Mouse (Mus musculus): ENCODE measurements around the gene Atp1b1.

Atp1b1 gene

GRCm38 (mm10) chr1:164440230-164440629 lies 17.9 kb downstream of the Atp1b1 start:
- no peak for DNase-seq

- DNase-seq: no peak
Observed at GRCm38 (mm10) chr1:164436749-164437148, 21.4 kb downstream of the Atp1b1 start.

DNA sequence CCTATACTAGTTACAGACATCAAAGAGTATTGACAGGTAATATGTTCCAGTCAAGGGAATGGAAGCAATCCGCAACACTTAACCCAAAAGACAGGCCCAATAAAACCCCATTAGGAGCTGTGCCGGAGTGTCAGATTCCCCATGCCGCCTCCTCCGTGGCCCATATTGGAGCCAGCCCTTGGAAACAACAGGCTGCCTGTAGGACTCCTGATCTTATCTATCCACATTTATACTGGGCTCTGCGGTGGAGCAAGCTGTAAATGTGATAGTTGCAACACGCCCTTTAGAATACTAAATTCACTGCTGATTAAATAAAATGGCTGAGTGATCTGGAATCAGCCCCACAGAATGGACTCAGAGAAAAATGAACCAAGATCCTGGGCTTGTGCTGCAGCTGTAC lies 24.1 kb downstream of the Atp1b1 start:
- DNase-seq: no peak

- DNase-seq: no peak
Observed at GRCm38 (mm10) chr1:164432649-164433048, 25.5 kb downstream of the Atp1b1 start.

- no peak for DNase-seq
Observed at GRCm38 (mm10) chr1:164428644-164429043, 29.5 kb downstream of the Atp1b1 start.

DNA sequence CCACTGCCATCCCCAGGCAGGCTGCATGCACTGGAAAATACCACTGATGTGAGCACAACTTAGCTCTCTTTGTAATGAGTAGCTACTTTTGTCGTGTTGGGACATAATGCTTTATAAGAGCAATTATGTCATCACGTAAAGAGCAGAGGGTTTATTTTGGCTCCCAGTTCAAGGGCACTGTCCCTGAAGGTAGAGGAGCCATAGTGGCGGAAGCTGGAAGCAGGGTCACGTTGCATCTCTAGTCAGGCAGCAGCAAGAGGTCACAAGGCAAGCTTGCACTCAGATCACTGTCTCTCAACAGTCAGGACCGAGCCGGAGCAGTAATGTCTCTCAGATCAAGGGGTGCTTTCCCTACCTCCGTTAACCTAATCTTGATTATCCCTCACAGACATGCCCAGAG lies 30.4 kb downstream of the Atp1b1 start:
- DNase-seq: no peak

- no peak for DNase-seq
Observed at GRCm38 (mm10) chr1:164426227-164426626, 31.9 kb downstream of the Atp1b1 start.

DNA sequence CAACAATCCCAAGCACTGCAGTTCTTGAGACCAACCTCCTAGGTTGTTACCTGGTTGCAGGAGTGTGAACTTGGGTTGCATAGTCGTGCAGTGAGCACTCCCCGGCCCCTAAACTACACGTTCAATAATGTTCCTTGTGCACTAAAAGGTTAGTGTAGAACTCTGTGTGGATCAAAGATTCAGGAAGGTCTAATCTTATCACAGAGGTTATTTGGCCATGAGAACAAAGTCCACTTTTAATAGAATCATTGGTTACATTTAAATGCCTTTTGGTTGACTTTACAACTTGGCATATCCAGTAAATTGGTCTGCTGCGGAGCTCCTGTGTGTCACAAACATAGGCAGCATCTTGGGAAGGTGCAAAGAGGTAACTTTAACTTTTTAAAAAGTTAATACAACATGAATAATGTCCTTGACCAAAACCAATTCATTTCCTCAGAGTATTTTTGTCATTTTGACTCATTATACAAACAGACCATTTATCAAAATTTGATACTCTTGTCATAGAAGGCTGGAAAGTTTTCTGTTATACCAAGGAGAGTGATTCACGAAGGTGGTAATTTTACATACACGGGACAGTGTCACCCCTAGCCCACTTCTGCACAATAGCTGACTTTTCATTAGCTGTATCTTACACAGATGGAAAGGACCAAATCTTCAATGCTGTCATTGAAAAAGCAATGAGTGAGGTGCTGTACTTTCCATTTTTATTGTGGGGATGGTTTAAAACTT lies 37.4 kb downstream of the Atp1b1 start:
- DNase-seq: no peak

DNA sequence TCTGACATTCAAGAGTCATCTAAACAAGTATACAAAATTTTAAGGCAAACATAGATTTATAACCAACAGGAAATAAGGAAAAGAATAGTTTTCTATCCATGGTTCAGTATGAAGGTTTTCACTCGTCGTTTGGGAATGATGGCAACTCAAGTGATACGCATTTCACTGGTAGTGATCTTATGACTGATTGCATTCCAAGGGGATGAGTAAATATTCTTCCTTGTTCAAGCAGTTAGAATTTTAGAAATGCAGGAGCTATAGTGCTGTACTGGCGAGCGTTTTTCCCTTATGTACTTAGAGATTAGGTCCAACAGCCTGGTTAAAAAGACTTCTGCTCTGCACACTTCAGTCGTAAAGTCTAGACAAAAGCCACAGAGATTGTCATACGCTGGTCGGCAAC lies 38.8 kb downstream of the Atp1b1 start:
- DNase-seq: no peak

DNA sequence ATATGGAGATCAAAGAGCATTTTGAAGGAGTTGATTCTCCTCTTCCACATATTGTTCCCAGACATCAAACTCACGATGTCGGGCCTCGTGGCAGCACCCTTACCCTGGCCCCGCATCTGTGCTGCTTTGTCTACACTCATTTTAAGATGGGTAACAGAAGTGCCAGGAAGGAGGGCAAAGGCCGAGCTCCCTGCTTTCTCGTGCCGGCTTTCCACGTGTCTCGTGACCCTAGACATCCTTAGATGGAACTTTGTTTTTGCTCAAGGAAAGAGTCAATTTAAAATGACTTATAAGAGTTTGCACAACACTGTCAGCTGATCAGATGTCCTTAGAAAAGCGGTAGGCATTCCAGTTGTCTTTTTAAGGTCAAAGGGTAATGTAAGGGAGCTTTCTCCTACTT lies 39.8 kb downstream of the Atp1b1 start:
- peak; percentile 80 to 84 for DNase-seq

DNA sequence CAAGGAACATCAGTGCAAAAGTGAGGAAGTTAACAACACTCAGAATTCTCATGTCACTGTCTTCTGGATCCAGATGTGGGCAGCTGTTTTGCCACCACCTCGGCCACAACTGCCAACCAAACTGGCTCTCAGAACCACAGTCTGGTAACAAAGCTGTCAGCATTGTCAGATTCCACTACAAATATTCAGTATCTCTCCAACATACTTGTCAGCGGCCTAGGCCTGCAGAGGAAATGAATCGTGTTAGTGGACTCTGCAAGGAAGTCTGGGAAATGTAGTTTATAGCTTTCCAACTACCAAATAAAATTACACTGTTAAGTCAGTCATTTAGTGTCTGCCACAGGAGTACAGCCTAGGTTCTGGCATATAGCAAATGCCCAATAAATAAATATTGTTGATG lies 40.6 kb downstream of the Atp1b1 start:
- DNase-seq: no peak

DNA sequence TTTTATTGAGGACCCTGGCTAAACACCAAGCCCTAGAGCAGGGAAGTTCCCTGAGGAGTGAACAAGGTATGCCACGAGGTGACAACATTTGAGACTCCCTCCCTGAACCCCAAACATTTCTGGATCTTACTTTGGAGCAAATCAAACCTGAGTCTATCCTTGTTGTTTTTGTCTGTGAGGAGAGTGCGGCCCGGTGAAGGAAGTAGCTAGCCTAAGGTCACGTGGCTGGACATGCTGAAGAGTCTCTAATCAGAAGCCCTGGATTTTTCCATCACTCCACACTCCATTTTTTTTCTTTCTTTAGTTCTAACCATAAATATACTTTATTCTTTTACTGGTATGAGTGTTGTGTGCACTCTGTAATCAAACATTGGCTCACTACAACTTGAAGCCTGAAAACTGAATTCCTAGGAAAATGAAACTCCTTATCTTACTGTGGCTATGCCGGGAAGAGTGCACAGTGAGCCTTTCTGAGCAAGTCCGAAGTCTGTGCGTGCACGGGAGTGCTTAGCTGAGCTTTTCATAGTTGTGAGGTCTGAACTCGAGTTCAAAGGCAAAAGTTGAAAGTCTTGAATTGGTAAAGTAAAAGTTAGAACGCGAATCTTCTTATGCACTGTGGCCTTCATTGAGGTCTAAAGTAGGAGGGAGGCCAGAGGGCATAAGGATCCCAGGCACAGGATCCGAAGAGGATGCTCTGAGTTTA lies 41.3 kb downstream of the Atp1b1 start:
- DNase-seq: peak; percentile 70 to 71

DNA sequence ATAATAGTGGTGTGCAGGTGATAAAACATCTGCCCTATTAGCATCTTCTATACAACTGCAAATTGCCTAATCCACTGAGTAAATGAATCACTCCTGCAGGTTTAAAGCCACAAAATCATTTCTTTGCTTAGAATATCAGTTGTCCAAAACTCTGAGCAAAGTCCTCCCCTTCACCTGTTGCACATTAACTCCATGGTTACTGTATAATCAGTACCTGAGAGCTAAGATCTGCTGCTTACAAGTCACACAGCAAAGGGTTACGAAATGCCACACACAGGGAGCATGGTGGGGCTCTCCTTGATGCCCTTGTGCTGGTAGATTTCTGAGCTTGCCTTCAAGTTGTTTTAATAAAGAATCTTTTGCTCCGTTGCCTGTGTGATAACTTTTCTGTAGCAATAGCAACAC lies 42.8 kb downstream of the Atp1b1 start:
- DNase-seq: peak; percentile 83 to 92

GRCm38 (mm10) chr1:164413608-164414007 lies 44.5 kb downstream of the Atp1b1 start:
- no peak for DNase-seq

GRCm38 (mm10) chr1:164412906-164413305 lies 45.2 kb downstream of the Atp1b1 start:
- no peak for DNase-seq

GRCm38 (mm10) chr1:164411306-164411705 lies 46.8 kb downstream of the Atp1b1 start:
- peak; percentile 73 to 90 for DNase-seq

- DNase-seq: no peak
Observed at GRCm38 (mm10) chr1:164408655-164409054, 49.5 kb downstream of the Atp1b1 start.

DNA sequence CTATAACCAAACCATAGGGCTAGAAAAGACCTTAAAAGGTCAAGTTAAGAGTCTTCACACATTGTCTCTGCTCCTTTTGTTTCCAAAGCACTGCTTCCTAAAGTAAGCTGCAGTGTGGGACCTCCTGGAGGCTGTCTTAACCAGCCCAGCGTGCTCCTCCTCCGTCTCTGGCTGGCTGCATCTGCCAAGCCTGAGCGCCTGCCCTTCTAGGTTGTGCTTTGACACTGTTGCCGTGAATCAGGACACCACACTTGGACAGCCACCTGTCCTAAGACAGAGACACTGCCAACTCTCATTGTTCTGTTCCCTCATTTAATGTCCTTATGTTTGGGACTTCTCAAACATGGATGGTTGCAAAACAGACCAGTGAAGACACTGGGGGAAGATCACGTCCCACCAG lies 51.6 kb downstream of the Atp1b1 start:
- no peak for DNase-seq

DNA sequence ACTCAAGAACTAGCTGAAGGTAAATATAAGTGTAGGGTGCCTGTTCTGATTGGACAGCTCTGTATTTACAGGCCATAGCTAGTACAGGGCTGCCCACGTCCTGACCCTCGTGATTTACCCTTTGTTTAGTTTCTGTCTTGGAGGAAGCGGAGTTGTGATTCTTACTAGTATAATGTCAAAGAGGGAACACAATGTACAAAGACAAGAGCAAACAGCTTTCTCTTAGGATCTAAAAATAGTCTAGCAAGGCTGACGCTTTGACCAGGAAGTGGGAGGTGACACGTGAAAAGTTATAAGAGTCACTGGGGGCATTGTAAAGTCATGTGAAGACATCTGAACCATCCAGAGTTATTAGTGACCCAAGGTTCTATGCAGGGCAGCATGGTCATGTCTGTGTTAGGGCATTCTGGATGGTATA lies 52.8 kb downstream of the Atp1b1 start:
- no peak for DNase-seq

DNA sequence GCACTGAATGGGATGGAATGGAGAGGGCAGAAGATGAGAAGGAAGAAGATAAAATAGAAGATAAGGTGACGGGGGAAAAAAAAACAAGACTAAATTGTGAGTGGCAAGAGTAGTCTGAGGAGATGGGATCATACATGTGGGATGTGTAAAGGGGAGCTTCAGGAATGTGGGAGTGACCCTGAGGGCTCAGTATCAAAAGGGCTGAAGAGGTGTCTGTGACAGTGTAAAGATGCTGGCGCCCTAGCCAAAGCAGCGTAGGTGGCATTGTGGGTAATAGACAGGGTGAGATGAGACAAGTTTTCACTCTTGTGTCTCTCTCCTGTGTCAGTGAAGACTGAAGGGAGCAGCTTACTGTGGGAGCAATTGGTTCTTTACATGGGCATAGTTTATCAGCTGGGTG lies 58.6 kb downstream of the Atp1b1 start:
- DNase-seq: no peak

- DNase-seq: no peak
Observed at GRCm38 (mm10) chr1:164397672-164398071, 60.5 kb downstream of the Atp1b1 start.

DNA sequence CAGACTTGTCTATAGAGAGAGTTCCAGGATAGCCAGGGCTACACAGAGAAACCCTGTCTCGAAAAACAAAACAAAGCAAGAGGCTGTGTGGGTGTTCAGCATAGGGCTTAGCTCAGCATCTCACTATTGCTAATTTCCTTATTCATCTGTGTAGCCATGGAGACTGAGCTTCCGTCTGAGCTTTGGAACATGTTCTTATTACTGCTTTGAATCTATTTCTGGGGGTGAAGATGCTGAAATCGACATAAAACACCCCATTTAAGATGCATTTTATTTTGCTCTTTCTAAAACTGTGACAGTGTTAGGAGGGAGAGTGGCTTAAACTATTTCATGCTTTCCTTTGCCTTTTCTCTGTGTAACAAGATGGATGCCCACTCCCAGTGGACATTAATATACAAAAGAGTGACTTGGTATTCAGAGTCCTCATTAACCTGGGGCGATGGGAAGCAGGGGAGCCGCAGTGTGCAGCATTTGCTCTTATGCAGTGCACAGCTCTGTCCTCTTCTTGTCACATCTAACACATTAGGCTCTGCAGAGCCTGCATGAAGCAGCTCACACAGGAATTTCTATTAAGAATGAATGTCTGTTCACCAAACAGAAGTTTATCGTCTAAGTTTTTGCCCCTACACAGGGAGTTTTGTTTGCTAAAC lies 62.9 kb downstream of the Atp1b1 start:
- no peak for DNase-seq

- DNase-seq: no peak
Observed at GRCm38 (mm10) chr1:164392176-164392575, 66.0 kb downstream of the Atp1b1 start.

GRCm38 (mm10) chr1:164389743-164390142 lies 68.4 kb downstream of the Atp1b1 start:
- DNase-seq: no peak
